Mouse (Mus musculus) G1E (cell line): Measurements from ENCODE around the gene Klc1. TPM values are rescaled to one million over a fixed set of nuclear protein-coding genes. Genes with fewer than 3 reads are reported as not detected.

Experiments used
- ATAC-seq: 2 replicates; pipeline ENCODE4 v1.8.0; 2016; ENCODE audit warnings: mild to moderate bottlenecking; ENCODE audit not compliant: insufficient number of reproducible peaks, poor library complexity, low FRiP score, severe bottlenecking; ENCODE audit errors: extremely low read depth
- DNase-seq: peaks from one replicate; pipeline ENCODE4 v3.0.0; 2012; ENCODE audit warnings: low spot score
- H3K27me3 ChIP-seq: 2 replicates; pipeline ENCODE4 v1.6.1; 2012; ENCODE audit warnings: mild to moderate bottlenecking, low read length, inconsistent platforms; ENCODE audit not compliant: insufficient read depth
- H3K36me3 ChIP-seq: replicated peaks from 2 replicates; pipeline ENCODE3; 2012; ENCODE audit warnings: mild to moderate bottlenecking, inconsistent platforms
- H3K4me1 ChIP-seq: 2 replicates; pipeline ENCODE4 v1.6.1; 2012; ENCODE audit warnings: low read depth, low read length, inconsistent platforms, mixed read lengths; ENCODE audit not compliant: insufficient read depth
- H3K4me3 ChIP-seq: 2 replicates; pipeline ENCODE4 v1.5.1; 2012; ENCODE audit warnings: low read depth, mild to moderate bottlenecking, inconsistent platforms, low read length, moderate library complexity, mixed read lengths
- H3K9me3 ChIP-seq: replicated peaks from 2 replicates; pipeline ENCODE4 v1.6.1; 2012; ENCODE audit warnings: inconsistent platforms
- CTCF ChIP-seq: IDR thresholded peaks from 2 replicates; pipeline ENCODE4 v1.5.1; 2012; ENCODE audit warnings: low read depth, low read length, inconsistent platforms, mixed read lengths
- GATA1 ChIP-seq: IDR thresholded peaks from 2 replicates; pipeline ENCODE4 v1.6.1; 2012; ENCODE audit warnings: borderline replicate concordance, low read length, inconsistent platforms, mixed read lengths
- GATA2 ChIP-seq: IDR thresholded peaks from 2 replicates; pipeline ENCODE4 v1.6.1; 2012; ENCODE audit warnings: low read depth, low read length, inconsistent platforms, borderline replicate concordance
- POLR2AphosphoS5 ChIP-seq: IDR thresholded peaks from 2 replicates; pipeline ENCODE4 v1.6.1; 2012; ENCODE audit warnings: low read depth, low read length, inconsistent platforms; ENCODE audit not compliant: insufficient replicate concordance
- TAL1 ChIP-seq: conservative IDR thresholded peaks from 2 replicates; pipeline ENCODE4 v1.6.1; 2012; ENCODE audit warnings: low read depth, low read length, inconsistent platforms, mixed read lengths
- polyA plus RNA-seq: library from polyadenylated mRNA; stranded (reverse); fragments of >175 nt; gene quantifications from 2 replicates; pipeline ENCODE4 v1.2.3, GENCODE M21; 2012
- total RNA-seq, 2 experiments: library from RNA; stranded (forward) in 1 of 2; stranded (reverse) in 1 of 2; fragments of 200-1000 nt in 1 of 2; fragments of >200 nt in 1 of 2; fragmentation: Nextera tagmentation in 1 of 2; gene quantifications; 2 replicates each; pipeline ENCODE4 v1.2.3; 2014 to 2017

The Klc1 gene
- total and polyA plus RNA-seq, 3 experiments = 57.2 to 68.2 (median 65.0) TPM

DNA sequence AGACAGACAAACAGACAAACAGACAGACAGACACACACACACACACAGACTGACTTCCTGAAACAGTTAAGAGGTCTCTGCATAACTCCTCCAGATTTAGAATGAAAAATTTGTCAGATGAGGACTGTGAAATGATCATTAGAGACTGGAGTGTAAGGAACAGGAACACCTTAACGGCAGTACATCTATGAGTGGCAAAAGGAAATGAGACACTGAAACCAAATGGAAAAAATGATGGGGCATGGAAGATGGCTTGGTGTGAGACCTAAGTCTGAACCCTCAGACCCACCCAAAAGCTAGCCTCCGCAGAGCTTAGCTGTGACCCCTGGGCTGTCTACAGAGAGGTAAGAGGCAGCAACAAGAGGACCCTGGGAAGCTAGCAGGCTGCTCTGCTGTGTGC lies 96.8 kb downstream of the Klc1 start:
- ATAC-seq = no peak
- peaks cover 66% of the 10 kb centered on the region for H3K36me3 ChIP-seq
- no peaks in the 10 kb centered on the region for H3K4me1 ChIP-seq
- H3K9me3 ChIP-seq = no peaks in the 10 kb centered on the region
- H3K4me3 ChIP-seq = no peak overlapping the region
- H3K27me3 ChIP-seq = no peaks in the 10 kb centered on the region
- DNase-seq = no peak
- TF ChIP-seq GATA2 = no peak
- no peak for TF ChIP-seq TAL1
- no peak for TF ChIP-seq POLR2AphosphoS5
- no peak for TF ChIP-seq GATA1
- no peak for TF ChIP-seq CTCF

Other genes starting within 250 kb of the Klc1 start
- gene Eif5, start 220.8 kb upstream of the Klc1 start, total RNA-seq (2014; fragmentation: Nextera tagmentation) = 512 and 637 TPM in 2 replicates
- gene Eif5, start 220.8 kb upstream of the Klc1 start, total RNA-seq (2017) = 260 and 285 TPM in 2 replicates
- 107 and 121 TPM in 2 replicates for gene Eif5, start 220.8 kb upstream of the Klc1 start, polyA plus RNA-seq
- gene Mark3, start 184.3 kb upstream of the Klc1 start, total RNA-seq (2014; fragmentation: Nextera tagmentation) = 223 and 248 TPM in 2 replicates
- 142 and 145 TPM in 2 replicates for gene Mark3, start 184.3 kb upstream of the Klc1 start, total RNA-seq (2017)
- 21.3 and 23.3 TPM in 2 replicates for gene Mark3, start 184.3 kb upstream of the Klc1 start, polyA plus RNA-seq
- 0.83 TPM in 1 of 2 replicates, not detected in the other for gene Ckb, start 86.5 kb upstream of the Klc1 start, total RNA-seq (2014; fragmentation: Nextera tagmentation)
- gene Ckb, start 86.5 kb upstream of the Klc1 start, total RNA-seq (2017) = 0.11 TPM in 1 of 2 replicates, not detected in the other
- not detected in 2 replicates for gene Ckb, start 86.5 kb upstream of the Klc1 start, polyA plus RNA-seq
- 11.1 and 13.3 TPM in 2 replicates for gene Trmt61a, start 80.7 kb upstream of the Klc1 start, total RNA-seq (2014; fragmentation: Nextera tagmentation)
- 9.3 and 10.0 TPM in 2 replicates for gene Trmt61a, start 80.7 kb upstream of the Klc1 start, total RNA-seq (2017)
- gene Trmt61a, start 80.7 kb upstream of the Klc1 start, polyA plus RNA-seq = 32.5 and 39.8 TPM in 2 replicates
- 32.4 and 37.4 TPM in 2 replicates for gene Bag5, start 45.6 kb upstream of the Klc1 start, total RNA-seq (2014; fragmentation: Nextera tagmentation)
- gene Bag5, start 45.6 kb upstream of the Klc1 start, total RNA-seq (2017) = 48.5 and 52.8 TPM in 2 replicates
- gene Bag5, start 45.6 kb upstream of the Klc1 start, polyA plus RNA-seq = 18.2 and 20.3 TPM in 2 replicates
- gene Apopt1, start 45.6 kb upstream of the Klc1 start, total RNA-seq (2014; fragmentation: Nextera tagmentation) = 109 and 121 TPM in 2 replicates
- 68.7 and 71.4 TPM in 2 replicates for gene Apopt1, start 45.6 kb upstream of the Klc1 start, total RNA-seq (2017)
- 315 and 317 TPM in 2 replicates for gene Apopt1, start 45.6 kb upstream of the Klc1 start, polyA plus RNA-seq
- 18.3 and 26.0 TPM in 2 replicates for gene Xrcc3, start 55.0 kb downstream of the Klc1 start, total RNA-seq (2014; fragmentation: Nextera tagmentation)
- 10.8 and 16.1 TPM in 2 replicates for gene Xrcc3, start 55.0 kb downstream of the Klc1 start, total RNA-seq (2017)
- gene Xrcc3, start 55.0 kb downstream of the Klc1 start, polyA plus RNA-seq = 13.5 and 21.7 TPM in 2 replicates
- gene Zfyve21, start 55.3 kb downstream of the Klc1 start, total RNA-seq (2014; fragmentation: Nextera tagmentation) = 13.8 and 21.1 TPM in 2 replicates
- 32.5 and 33.9 TPM in 2 replicates for gene Zfyve21, start 55.3 kb downstream of the Klc1 start, total RNA-seq (2017)
- gene Zfyve21, start 55.3 kb downstream of the Klc1 start, polyA plus RNA-seq = 13.9 and 14.8 TPM in 2 replicates
- gene Ppp1r13b, start 149.3 kb downstream of the Klc1 start, total RNA-seq (2014; fragmentation: Nextera tagmentation) = 41.7 and 51.5 TPM in 2 replicates
- gene Ppp1r13b, start 149.3 kb downstream of the Klc1 start, total RNA-seq (2017) = 16.4 and 19.7 TPM in 2 replicates
- gene Ppp1r13b, start 149.3 kb downstream of the Klc1 start, polyA plus RNA-seq = 27.8 and 28.1 TPM in 2 replicates
- gene Atp5mpl, start 208.1 kb downstream of the Klc1 start, total RNA-seq (2014; fragmentation: Nextera tagmentation) = 56.4 and 70.0 TPM in 2 replicates
- gene Atp5mpl, start 208.1 kb downstream of the Klc1 start, total RNA-seq (2017) = 1,497 and 1,593 TPM in 2 replicates
- gene Atp5mpl, start 208.1 kb downstream of the Klc1 start, polyA plus RNA-seq = 14.9 and 17.7 TPM in 2 replicates
- not detected in 2 replicates for gene Tdrd9, start 212.7 kb downstream of the Klc1 start, total RNA-seq (2014; fragmentation: Nextera tagmentation)
- 0.12 and 0.76 TPM in 2 replicates for gene Tdrd9, start 212.7 kb downstream of the Klc1 start, total RNA-seq (2017)
- gene Tdrd9, start 212.7 kb downstream of the Klc1 start, polyA plus RNA-seq = not detected in 2 replicates
- gene Rd3l, start 222.5 kb downstream of the Klc1 start, total RNA-seq (2014; fragmentation: Nextera tagmentation) = not detected in 2 replicates
- 0.12 and 0.16 TPM in 2 replicates for gene Rd3l, start 222.5 kb downstream of the Klc1 start, total RNA-seq (2017)
- not detected in 2 replicates for gene Rd3l, start 222.5 kb downstream of the Klc1 start, polyA plus RNA-seq